Mouse (Mus musculus): ENCODE data around the gene Cxcl15. TPM values are rescaled to one million over a fixed set of nuclear protein-coding genes. Genes with fewer than 3 reads are reported as not detected.

Gene Cxcl15
- polyA plus RNA-seq (2017; shearing (Covaris generic)): not detected

- ATAC-seq: no peak
These were observed at the start of gene Cxcl15 for GRCm38 (mm10) chr5:90794195-90794625. Cxcl15 (plus strand) TSS chr5:90794534.

GRCm38 (mm10) chr5:90753934-90754333, 40.4 kb upstream of the Cxcl15 start:
- no peak for ATAC-seq

DNA sequence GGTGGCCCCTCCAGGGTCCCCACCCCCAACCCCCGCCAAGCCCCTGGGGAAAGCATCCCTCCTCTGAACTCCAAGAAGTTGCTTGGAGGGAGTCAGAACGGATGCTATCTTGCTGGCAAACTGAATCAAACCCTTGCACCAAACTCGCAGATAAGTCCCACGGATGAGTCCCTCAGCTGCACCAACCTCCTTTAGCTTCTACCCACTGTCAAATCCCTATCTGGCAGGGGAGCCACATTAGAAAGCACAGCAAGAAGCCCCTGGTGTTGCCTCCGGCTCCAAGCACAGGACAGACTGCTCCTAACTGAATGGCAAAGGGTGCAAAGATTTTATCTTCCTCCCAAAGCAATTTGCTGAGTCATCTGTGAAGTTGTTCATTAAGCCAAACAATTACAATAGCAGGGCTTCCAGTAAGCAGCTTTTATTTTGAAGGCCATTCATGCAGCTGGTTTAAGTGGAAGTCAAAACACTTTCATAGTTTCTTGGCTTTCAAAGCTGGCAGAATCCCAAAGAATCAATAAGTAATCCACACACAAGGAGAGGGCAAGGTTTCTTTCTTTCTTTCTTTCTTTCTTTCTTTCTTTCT, 36.2 kb upstream of the Cxcl15 start:
- ATAC-seq: no peak

DNA sequence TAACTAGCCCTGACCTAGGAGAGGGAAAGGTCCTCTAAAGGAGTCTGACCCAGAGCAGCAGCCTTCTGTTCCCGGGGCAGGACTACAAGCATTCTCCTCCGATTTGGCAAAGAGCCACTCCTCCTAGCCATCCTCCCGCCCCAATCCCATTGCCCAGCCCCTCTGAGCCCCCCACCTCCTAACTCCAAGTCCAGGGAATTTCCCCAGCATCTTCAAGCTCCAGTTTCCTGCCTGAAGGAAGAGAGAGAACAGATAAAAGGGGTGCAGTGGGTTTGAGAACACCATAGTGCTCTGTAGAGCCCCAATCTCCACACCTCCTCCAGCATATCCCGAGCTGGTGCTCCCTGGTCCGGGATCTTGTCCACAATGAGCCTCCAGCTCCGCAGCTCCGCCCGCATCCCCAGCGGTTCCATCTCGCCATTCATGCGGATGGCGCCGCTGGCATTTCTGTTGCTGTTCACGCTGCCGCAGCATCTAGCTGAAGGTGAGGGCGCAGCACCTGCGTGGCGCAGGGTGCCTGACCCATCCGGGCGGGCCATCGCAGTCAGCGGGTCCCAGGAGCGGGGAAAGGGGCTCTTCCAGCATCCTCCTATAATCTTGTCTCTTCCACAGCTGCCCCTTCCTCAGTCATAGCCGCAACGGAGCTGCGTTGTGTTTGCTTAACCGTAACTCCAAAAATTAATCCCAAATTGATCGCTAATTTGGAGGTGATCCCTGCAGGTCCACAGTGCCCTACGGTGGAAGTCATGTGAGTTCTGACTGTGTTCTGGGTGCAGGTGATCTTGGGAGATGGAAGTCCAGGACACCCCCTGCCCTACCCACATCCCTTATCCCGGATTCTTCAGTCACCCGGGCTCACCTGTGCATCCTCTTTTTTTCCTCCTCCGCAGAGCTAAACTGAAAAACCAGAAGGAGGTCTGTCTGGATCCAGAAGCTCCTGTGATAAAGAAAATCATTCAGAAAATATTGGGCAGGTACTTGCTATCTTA, 35.0 kb upstream of the Cxcl15 start, which contains the start of gene Cxcl5:
Gene Cxcl5 (plus strand): TSS at position 284 of the 989 bp plus-strand sequence.
- no peak for ATAC-seq

GRCm38 (mm10) chr5:90760303-90760702, 34.0 kb upstream of the Cxcl15 start:
- no peak for ATAC-seq

GRCm38 (mm10) chr5:90760844-90761243, 33.5 kb upstream of the Cxcl15 start:
- ATAC-seq: no peak

GRCm38 (mm10) chr5:90761834-90762233, 32.5 kb upstream of the Cxcl15 start:
- ATAC-seq: no peak

GRCm38 (mm10) chr5:90763912-90764665, 30.2 kb upstream of the Cxcl15 start:
- no peak for ATAC-seq

GRCm38 (mm10) chr5:90765821-90766606, 28.3 kb upstream of the Cxcl15 start:
- no peak for ATAC-seq

GRCm38 (mm10) chr5:90768218-90768617, 26.1 kb upstream of the Cxcl15 start, which contains the start of gene Ppbp:
Ppbp (plus strand) TSS chr5:90768518.
- ATAC-seq: no peak

GRCm38 (mm10) chr5:90771369-90771768, 23.0 kb upstream of the Cxcl15 start:
- ATAC-seq: no peak

DNA sequence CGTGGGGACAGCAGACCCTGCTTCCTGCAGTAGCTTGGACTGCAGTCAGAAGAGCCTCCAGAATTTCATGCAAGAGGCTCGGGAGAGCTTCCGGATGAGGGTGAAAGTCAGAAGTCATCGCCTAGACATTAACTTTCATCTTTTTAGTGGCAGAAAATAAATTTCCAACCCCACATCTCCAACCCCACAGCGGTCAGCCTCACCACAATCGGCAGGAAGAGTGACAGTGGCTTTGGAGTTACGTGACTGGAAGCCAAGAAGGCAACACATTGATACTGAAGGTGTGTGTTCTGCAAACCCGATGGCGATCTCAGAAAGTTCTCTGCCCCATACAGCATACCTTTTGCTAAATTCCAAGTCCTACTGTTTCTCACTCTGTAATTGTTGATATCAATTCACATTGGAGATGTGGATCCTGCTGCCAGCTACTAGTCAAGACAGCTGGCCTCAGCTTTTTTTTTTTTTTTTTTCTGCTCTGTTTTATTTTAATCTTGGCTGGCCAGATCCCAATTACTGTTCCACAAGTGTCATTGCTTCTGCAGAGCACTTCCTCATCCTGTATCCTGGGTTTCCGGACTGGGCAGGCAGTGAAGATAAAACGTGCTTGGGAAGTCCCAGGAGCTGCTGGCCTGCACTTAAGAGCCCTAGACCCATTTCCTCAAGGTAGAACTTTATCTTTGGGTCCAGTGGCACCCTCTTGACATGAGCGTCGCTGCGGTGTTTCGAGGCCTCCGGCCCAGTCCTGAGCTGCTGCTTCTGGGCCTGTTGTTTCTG, 22.3 kb upstream of the Cxcl15 start, which contains the start of gene Pf4:
Gene Pf4 (plus strand): TSS at position 556 of the 774 bp plus-strand sequence.
- no peak for ATAC-seq

- no peak for ATAC-seq
These were observed 18.8 kb upstream of the Cxcl15 start for GRCm38 (mm10) chr5:90775562-90775961.

DNA sequence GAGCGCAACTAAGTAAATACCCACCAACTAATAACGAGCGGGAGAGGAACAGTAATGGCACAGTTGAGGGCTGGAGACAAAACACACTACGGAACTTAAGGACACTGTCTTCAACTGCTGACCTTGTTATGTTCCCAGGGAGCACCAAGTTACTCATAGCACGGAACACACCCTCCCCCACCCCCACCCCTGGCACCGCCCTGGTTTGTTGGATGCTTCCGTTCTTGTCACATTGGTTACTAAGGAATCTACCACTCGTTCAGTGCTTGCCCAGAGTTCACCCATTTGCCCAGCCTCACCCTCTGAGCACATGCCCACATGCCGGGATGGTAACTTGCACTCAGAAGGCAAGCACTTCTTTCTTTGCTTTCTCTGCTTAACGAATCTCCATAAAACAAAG, 16.7 kb upstream of the Cxcl15 start:
- no peak for ATAC-seq

- no peak for ATAC-seq
These were observed 15.5 kb upstream of the Cxcl15 start for GRCm38 (mm10) chr5:90778856-90779255.

DNA sequence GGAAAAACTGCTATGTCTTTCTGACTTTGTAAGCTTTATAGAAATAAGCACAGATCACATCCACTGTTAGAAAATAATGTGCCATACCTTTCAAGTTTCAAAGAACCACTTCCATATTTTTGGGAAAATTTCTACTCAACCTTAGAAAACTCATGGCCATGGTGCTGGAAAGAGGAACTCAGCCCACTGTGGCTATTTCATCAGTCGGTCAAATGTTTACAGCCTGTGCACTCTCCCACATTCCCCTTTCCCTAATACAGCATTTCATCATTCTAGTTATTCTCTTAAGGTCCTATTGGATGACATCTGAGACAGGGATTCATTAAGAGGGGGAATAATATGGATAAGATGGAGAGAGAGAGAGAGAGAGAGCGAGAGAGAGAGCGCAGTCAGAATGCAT, 10.6 kb upstream of the Cxcl15 start:
- no peak for ATAC-seq

DNA sequence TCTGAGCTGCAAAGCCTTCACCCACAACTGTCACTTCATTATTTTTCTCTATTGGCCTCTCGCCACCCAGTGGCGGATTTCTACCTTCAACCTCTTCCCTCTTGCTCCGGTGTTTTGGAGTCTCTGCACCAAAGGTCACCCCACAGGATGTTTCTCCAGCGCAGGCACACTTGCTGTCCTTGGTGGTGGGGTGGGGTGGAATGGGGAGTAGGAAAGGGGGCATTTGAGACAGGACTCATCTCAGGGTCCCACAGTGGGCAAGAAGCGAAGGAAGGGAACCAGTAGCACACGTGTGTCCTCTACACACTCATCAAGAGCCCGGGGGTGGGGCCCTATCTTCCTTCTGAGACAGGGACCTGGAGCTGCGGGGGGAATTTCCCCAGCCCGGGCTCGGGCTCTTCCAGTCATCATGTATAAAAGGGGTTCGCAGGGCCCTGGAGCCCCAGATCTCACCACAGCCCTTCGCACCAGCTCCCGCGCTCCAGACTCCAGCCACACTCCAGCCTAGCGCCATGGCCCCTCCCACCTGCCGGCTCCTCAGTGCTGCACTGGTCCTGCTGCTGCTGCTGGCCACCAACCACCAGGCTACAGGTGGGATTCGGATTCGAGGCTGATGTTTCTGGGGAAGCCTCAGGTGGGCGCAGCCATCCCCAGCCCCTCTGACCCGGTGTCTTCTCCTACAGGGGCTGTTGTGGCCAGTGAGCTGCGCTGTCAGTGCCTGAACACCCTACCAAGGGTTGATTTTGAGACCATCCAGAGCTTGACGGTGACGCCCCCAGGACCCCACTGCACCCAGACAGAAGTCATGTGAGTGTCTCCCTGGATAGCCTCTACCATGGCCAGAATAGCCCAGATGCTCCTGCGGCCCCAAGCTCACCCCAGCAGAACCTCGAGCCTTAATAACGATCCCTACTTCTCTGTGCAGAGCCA, 8.4 kb upstream of the Cxcl15 start, which contains the start of gene Cxcl3:
Gene Cxcl3 (plus strand): TSS at position 445 of the 930 bp plus-strand sequence.
- ATAC-seq: no peak

- no peak for ATAC-seq
These were observed 6.2 kb upstream of the Cxcl15 start for GRCm38 (mm10) chr5:90788114-90788513.

DNA sequence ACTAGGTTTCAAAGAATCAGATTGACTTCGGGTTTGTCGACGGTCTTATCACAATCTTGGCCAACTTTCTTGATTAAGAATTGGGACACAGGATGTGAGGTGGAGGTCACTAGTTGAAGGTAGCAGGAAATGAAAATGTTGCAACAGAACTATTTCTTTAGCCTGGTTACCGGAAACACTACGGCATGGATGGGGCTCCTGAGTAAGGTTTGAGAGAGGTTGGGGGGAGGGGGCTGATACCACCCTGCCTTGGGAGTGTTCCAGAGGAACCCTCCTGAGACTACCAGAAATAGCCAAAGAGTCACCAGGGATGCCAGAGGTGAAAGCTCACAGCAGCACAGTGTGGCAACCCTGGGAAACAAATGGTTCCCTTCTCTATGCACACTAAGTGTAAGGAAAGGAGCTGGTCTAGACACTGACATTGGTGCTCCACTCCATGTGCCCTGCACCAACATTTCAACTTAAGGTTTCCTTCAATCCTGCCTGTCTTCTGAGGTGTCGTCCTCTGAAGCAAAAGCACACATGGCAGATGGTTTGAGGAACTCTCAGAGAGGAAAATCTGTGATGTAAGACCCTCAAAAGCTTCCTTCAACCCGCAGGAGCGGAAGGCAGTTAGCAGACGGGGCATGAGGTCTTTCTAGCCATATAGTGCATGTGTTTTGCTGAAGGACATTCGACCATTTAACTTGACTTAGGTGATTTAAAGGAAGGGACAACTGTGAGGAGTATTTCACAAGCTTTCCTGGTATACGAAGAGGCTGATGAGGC, 4.8 kb upstream of the Cxcl15 start:
- ATAC-seq: no peak
